Mouse (Mus musculus) heart, postnatal 0 days (tissue): ENCODE data around the gene Dnah8.

Experiments
- CTCF ChIP-seq: IDR thresholded peaks from 2 replicates; pipeline ENCODE4 v1.5.1; 2016; ENCODE audit warnings: antibody characterized with exemption, control low read depth, low read depth
- EP300 ChIP-seq: IDR thresholded peaks from 2 replicates; pipeline ENCODE4 v1.6.1; 2016; ENCODE audit warnings: antibody characterized with exemption, low read depth

- no peak for TF ChIP-seq EP300
- no peak for TF ChIP-seq CTCF
These were observed 267.9 kb downstream of the Dnah8 start for GRCm38 (mm10) chr17:30892086-30892485.
